Mouse (Mus musculus): ENCODE measurements around the gene Foxr1.

DNA sequence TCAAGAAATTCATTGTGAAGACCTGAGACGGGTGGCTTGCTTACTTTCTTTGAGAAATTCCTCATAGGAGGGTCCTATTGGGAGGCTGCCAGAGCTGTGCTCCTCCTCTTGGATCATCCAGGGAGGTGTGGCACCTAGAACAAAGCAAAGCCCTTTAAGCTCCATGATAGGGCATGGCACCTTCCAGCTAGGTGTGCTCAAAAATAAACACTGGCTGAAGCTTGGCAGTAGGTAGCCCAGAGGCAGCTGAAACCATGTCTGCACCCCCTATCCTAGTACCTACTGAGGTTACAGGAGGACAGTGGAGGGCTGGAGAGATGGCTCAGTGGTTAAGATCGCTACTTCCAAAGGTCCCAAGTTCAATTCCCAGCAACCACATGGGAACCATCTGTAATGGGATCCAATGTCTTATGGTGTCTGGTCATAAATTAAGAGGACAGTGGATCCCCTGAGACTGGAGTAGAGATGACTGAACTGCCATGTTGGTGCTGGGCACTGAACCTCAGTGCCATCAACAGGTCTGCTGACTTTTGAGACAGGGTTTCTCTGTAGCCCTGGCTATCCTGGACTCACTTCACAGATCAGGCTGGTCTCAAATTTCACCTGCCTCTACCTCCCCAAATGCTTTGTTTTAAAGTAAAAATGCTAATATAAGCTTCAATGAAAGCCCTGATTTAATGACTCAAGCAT, 30.1 kb downstream of the Foxr1 start:
- no peak for TF ChIP-seq ZC3H11A (IDR thresholded peaks at IDR 0.05; ENCODE audit: borderline replicate concordance, low read depth, low read length)
- TF ChIP-seq MAFK (IDR thresholded peaks at IDR 0.05; ENCODE audit: insufficient read depth, low read depth, low read length), result no peak
- no peak for TF ChIP-seq ZNF384 (IDR thresholded peaks at IDR 0.05; ENCODE audit: low read depth, low read length)
- TF ChIP-seq CHD2 (IDR thresholded peaks at IDR 0.05; ENCODE audit: low read depth, low read length), result 0 out of 2 replicates have a peak, but pooled peaks have one; percentile 40
- no peak for TF ChIP-seq HCFC1 (IDR thresholded peaks at IDR 0.05; ENCODE audit: borderline replicate concordance, insufficient read depth, low read length)
